Mouse (Mus musculus) kidney, adult 8-10 months (tissue): ENCODE measurements around the gene Fbxo34.
A peak's percentile ranks its signal among the peaks of the same experiment; 100 is the strongest.

ENCODE experiments used
- DNase-seq, 2 experiments: peaks; one replicate each; pipeline ENCODE4 v3.0.0; 2022

The Fbxo34 gene

DNA sequence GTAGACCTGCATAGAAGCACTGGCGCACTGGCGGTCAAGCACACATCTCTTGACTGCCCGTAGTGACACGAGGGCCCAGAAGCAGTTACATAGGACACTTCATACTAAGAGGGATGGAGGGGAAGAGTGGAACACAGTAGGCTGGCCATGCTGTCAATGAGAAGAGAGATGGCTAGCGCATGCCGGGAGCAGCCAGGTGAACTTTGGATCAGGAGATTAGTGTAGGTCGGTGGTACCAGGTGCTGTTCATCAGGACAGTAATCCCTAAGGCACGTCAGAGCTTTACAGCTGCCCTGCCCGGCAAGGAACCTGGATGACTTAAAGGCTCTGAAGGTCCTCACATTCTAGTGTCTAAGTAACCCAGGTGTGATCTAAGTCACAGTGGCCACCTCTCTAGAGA, 23.7 kb downstream of the Fbxo34 start:
- peak; percentile 25 to 27 for DNase-seq

GRCm38 (mm10) chr14:47474571-47475254, 24.5 kb downstream of the Fbxo34 start:
- no peak for DNase-seq

GRCm38 (mm10) chr14:47476266-47476665, 26.0 kb downstream of the Fbxo34 start:
- DNase-seq: no peak

DNA sequence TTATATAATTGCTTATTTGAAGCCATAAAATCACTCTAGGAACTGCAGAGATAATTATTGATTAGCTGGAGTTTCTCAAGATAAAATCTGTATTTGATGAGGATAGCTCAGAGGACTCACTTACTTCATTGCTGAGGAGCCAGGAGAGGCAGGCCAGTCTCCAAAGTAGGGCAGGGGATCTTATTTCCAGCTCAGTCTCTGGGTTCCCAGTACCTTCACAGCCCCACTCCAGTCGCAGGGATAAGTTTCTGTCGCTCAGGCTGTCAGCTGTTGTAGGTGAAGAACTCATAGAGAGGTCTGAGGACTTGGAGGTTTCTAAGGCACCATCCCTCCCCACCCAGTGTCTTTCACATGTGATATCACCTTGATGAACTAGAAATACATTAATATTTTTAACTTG, 27.5 kb downstream of the Fbxo34 start:
- DNase-seq: no peak

- no peak for DNase-seq
Observed at GRCm38 (mm10) chr14:47482200-47482599, 32.0 kb downstream of the Fbxo34 start.

GRCm38 (mm10) chr14:47483099-47483498, 32.9 kb downstream of the Fbxo34 start:
- DNase-seq: no peak

DNA sequence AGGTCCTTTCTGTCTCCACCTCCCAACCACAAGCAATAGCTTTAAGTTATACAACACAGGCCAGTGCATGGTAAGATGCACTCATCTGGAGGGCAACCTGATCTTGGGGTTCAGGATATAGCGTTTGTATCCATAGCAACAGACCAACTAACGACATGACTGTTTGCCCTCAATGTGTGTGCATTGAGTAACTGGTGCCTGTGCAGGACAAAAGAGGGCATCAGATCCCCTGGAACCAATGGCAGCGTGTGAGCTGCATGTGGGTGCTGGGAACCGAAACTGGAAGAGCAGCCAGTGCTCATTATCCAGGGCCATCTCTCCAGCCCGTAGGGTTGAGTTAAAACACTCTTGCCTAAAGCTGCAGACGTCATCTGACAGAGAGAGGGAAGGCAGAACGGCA, 38.5 kb downstream of the Fbxo34 start:
- DNase-seq: no peak

GRCm38 (mm10) chr14:47489310-47490097, 39.3 kb downstream of the Fbxo34 start:
- DNase-seq: peak; percentile 42 to 55

DNA sequence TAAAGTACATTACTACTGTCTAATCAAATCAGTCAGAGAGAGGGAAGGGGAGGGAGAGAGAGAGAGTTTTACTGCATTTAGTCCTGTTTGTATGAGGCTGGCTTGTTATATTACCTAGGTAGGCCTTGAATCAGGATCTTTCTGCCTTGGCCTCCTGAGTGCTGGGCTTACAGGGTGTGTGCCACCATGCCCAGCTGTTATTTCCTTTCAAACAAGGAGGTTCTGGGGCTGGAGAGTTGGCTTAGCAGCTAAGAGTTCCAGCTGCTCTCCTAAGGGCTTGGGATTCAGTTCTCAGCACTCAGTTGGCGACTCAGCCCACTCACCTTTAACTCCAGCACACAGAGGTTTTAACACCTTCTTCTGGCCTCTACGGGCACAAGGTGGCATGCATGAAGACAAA, 40.5 kb downstream of the Fbxo34 start:
- DNase-seq: no peak

DNA sequence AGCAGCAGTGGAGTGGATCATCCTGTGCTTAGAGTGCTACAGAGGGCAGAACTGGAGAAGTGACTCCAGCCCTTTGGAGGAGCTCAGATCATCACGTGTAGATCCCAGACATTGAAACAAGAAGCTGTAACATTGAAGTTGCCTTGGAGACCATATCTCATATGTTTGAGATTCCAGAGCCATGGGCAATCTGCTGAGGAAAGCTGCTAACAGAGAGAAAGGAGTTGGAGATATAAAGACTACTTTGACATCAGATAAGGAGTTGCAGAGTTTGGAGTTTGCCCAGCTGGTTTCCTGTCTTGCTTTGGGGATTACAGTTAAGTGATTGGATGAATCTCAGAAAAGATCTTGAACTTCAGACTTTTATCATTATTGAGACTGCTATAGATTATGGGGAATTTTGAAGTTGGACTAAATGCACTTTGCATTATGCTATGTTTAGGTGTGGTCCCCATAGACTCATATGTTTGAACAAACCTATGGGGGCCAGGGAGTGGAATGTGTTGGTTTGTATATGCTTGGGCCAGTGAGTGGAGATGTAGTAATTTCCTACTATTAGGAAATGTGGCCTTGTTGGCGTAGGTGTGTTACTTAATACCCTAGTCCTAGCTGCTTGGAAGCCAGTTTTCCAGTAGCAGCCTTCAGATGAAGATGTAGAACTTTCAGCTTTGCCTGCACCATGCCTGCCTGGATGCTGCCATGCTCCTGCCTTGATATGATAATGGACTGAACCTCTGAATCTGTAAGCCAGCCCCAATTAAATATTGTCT, 43.6 kb downstream of the Fbxo34 start:
- DNase-seq: no peak

- DNase-seq: no peak
Observed at GRCm38 (mm10) chr14:47495951-47496350, 45.7 kb downstream of the Fbxo34 start.

- no peak for DNase-seq
Observed at GRCm38 (mm10) chr14:47497166-47497565, 46.9 kb downstream of the Fbxo34 start.

DNA sequence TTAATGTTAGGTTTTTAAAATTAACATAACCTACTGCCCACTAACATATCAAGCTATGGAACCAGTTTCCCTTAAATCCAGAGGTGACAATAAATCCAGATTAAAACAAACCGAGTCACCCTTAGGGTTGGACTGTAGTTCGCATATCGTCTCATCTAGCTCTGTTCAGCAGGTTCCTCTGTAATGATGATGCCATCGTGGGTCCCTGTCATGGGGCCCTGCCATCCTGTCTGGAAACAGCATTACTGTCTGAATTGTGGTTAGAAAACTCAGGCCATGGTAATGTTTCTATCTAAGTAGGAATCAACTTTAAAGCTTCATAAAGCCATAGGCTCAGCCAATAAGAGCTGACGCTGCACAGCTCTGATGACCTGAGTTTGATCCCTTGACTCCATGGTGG, 48.4 kb downstream of the Fbxo34 start:
- DNase-seq: no peak

DNA sequence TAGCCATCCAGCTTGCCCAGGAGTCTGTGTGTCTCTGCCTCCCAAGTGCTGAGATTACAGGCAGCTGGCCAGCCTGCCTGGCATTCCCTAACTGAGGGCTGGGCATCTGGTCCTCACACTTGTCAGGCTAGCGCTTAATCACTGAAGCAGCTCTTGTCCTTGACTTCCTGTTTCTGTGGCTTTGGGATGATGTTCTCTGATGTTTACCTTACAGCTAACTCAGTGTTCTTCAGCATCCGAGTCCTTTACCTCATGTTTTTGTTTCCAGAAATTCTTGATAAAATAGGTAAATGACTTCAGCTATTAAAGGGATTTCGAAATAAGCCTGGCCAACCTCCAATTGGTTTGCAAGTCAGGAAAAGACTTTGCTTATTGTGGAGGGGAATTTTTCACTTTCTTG, 53.8 kb downstream of the Fbxo34 start:
- DNase-seq: no peak

DNA sequence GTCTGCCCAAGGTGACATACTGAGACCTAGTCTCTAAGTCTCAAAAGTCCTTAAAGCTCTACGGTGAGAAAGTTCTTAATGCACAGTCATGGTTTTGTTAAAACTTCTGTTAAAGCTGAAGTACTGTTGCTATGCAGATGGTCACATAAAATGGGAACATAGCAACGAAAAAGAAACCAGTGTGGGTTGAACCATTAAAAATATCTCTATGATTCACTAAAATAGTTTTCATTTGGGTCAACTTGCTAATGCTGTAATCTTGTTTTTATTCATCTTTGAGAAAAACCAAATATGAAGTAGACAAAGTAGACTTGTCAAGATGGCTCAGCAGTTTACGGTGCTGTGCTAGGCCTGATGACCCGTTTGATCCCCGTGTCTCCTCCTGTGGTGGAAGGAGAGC, 56.5 kb downstream of the Fbxo34 start:
- DNase-seq: no peak

DNA sequence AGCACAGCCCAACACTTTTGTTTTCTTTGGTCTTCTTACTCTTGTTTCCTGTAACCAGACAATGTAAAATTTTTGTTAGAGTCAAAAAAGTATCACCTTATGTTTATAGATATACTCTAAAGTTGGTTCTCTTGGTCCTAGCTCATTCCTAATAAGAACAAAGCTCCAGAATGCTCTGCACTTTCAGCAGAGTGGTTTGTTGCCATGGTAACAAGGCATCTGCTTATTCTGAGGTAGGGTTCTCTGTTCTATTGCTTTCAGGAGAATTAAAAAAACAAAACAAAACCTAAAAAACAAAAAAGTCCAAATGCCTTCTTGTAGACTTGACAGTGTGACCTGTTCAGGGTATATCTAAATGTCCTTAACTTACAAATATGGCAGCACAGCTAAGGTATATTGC, 57.8 kb downstream of the Fbxo34 start:
- no peak for DNase-seq

DNA sequence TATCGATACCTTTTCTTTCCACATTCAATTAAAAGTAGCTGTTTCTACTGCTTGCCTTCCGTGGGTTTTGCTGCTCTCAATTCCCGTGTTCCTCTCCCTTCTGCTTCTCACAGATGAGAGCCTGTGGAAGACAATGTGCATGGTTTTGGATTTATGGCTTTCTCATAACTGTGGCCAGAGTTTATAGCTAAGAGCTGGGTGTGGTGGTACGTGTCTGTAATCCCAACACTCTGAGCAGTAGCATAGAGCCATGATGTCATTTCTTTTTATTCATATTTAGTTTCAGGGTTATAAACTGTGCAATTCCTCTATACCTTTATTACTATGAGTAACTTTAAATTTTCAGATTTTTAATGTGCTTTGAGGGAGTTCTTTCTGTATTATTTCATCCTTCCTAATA, 60.0 kb downstream of the Fbxo34 start:
- DNase-seq: no peak

- no peak for DNase-seq
Observed at GRCm38 (mm10) chr14:47513606-47514005, 63.4 kb downstream of the Fbxo34 start.

GRCm38 (mm10) chr14:47514816-47515453, 64.7 kb downstream of the Fbxo34 start:
- peak; percentile 35 for DNase-seq

- DNase-seq: no peak
Observed at GRCm38 (mm10) chr14:47515636-47516035, 65.4 kb downstream of the Fbxo34 start.

GRCm38 (mm10) chr14:47516755-47517154, 66.5 kb downstream of the Fbxo34 start:
- no peak for DNase-seq

DNA sequence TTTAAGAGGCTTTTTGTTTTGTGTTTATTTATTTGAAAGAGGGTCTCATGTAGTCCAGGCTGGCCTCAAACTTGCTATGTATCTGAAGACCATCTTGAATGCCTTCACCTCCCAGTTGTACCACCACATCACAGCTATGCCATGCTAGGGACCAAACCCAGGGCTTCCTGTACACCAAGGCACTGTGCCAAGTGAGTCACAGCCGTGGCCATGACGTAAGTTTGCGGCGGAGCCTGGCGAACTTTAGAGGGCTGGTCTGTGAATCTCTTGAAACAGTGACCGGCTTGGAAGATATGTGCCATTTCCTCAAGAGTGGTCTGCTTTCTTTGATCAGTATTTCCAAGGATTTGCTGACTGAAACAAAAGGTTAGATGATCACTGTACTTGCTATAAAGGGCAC, 68.4 kb downstream of the Fbxo34 start:
- DNase-seq: no peak

GRCm38 (mm10) chr14:47520751-47521449, 70.7 kb downstream of the Fbxo34 start:
- DNase-seq: no peak
